Mouse (Mus musculus) brain, embryonic 14.5 days (tissue): Measurements from ENCODE around the gene Nxpe5.

ENCODE experiments used
- CTCF ChIP-seq: fragments of 200-500 bp; IDR thresholded peaks from 2 replicates; pipeline ENCODE4 v1.5.1; 2012; ENCODE audit warnings: inconsistent platforms, mild to moderate bottlenecking, moderate library complexity, borderline replicate concordance; ENCODE audit not compliant: insufficient read depth, insufficient read length; ENCODE audit errors: extremely low read depth
- POLR2A ChIP-seq: fragments of 200-500 bp; IDR thresholded peaks from 2 replicates; pipeline ENCODE4 v1.6.1; 2012; ENCODE audit warnings: mild to moderate bottlenecking, inconsistent platforms, borderline replicate concordance; ENCODE audit not compliant: poor library complexity, insufficient read depth, insufficient read length, severe bottlenecking; ENCODE audit errors: extremely low read depth

DNA sequence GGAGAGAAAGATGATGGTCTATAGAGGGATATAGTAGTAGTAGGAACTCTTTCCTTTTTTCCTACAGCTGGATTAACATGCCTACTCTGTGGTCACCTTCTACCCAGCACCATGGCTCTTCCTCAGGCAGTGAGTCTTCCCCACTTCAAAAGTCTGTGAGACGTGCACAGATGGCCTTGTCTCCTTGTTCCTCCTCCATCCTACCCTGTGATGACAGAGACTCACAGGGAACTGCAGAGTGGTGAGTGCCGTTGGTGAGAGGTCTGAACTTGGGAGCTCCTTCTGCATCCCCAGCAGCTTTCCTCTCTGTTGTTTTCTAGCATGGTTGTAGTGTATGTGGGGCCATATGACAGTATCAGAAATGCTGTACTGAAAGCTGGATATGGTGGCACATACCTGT, 56.1 kb downstream of the Nxpe5 start:
- no peak for TF ChIP-seq CTCF
- TF ChIP-seq POLR2A: no peak
